Mouse (Mus musculus): ENCODE measurements at regions not wholly inside any gene's neighbourhood (a gene's known extent, or its start where the extent isn't known, plus 50 kb on each side); places are given as distances from the start of the nearest gene placed in this dataset.

GRCm38 (mm10) chr11:33061570-33061969, 85.6 kb downstream of the Fgf18 start:
- no peak for DNase-seq (ENCODE audit: extremely low spot score)

- no peak for DNase-seq (ENCODE audit: extremely low spot score)
Measured at GRCm38 (mm10) chr11:33060352-33060751, 86.8 kb downstream of the Fgf18 start.

- no peak for DNase-seq (ENCODE audit: extremely low spot score)
Measured at GRCm38 (mm10) chr11:33050216-33050615, 97.0 kb downstream of the Fgf18 start.

DNA sequence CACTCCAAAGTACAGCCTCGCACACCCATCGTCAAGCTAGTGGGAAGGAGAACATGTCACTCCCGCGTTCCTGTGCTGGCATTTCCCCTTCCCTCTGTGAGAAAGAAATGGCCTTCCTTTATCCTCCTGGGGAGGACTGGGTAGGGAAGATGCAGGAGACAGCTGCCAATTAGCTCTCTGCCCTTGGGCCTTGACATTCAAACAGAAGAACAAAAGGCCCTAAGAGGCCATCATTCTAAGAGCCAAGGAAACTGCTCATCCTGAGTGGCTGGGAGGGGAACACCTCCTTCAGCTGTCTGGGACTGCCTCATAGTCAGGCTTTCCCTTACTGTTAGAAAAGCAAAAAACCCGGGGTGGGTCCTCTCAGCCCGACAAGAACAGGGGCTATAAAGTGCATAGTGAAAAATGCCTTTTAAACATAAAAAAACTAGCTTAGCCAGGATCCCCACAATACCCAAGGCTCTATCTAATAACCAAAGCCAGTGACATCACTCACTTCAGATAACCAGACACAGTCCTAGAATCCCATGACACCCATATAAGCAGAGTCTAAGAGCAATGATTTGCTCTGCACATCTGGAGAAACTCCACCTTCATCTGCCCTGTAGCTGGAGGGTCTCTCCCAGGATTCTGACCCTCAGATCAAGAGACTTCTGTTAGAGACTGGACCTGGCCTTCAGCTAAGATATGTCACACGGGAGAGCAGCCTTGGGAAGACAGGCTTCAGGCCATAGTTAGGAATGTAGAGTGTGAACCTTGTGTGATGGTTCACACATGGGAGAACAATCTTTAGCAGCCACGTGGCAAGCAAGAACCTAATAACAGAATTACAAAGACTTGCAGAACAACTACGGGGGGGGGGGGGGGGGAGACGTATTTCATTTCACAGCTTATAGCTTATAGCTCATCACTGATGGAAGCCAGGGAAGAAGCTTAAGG, 107.1 kb downstream of the Fgf18 start:
- no peak for DNase-seq (ENCODE audit: extremely low spot score)

- DNase-seq (ENCODE audit: extremely low spot score) = no peak
Measured at GRCm38 (mm10) chr11:33036367-33036766, 110.8 kb downstream of the Fgf18 start.

- DNase-seq (ENCODE audit: extremely low spot score) = peak; percentile 9
Measured at GRCm38 (mm10) chr11:33028920-33029319, 118.3 kb downstream of the Fgf18 start.

GRCm38 (mm10) chr11:33027121-33027520, 120.1 kb downstream of the Fgf18 start:
- no peak for DNase-seq (ENCODE audit: extremely low spot score)

DNA sequence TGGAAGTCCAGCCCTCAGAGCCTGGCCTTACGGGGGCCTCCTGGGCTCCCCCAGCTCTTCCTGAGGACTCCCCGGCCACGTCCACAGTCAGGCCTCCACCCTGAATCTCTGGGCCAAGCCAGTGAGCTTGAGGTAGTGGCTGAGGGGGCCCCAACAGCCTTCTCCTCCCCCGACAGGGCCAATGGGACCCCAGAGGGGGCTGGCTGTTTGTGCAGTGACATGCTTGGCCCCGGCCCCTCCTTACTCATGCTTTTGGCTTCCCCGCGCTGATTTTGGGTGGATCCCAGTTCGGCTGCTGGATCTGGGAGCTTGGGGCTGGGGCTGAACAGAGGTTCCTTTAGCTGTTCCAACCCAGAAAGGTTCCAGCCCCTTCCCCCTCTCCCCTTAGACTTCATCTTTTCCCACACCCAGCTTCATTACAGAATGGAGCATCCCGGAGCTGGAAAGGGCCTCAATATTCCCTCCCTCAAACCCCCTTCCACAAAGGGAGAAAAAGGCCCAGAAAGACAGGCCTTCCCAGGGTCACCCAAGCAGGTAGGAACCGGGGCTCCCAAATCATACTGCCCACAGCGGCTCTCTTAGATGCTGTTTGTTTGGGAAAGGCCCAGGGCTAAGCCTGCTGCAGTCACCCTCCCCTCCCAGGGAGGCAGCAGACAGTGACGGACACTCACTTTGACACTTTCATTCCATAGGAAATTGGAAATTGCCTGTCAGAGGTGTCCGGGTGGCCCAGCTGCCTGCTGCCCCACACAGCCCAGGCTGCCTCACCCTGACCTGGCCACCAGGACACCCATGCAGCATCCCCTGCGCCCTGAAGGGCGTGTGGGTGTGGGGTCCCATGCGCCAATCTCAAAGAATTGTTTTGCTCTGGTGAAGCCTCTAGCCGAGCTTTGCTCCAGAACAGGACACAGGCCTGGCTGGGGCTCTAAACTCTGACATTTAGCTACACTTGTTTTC, 133.7 kb downstream of the Fgf18 start:
- DNase-seq (ENCODE audit: extremely low spot score) = no peak

GRCm38 (mm10) chr11:33012384-33013160, 134.6 kb downstream of the Fgf18 start:
- DNase-seq (ENCODE audit: extremely low spot score) = no peak

DNA sequence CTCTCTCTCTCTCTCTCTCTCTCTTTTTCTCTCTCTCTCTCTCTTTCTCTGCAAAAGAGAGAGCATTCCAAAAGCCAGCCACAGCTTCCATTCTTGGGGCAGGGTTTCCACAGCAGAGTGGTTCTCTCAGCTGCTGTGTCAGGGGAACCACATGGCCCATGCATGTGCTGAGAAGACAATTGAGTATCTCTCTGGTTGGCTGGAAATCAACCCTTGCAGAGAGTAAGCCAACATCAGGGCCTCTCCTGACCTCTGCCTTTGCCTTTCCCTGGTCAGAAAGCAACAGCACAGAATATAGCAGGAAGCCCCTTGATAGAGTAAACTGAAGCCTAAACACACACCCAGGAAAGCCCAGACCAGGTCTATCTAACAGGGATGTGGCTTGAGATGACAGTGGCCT, 138.6 kb downstream of the Fgf18 start:
- no peak for DNase-seq (ENCODE audit: extremely low spot score)

DNA sequence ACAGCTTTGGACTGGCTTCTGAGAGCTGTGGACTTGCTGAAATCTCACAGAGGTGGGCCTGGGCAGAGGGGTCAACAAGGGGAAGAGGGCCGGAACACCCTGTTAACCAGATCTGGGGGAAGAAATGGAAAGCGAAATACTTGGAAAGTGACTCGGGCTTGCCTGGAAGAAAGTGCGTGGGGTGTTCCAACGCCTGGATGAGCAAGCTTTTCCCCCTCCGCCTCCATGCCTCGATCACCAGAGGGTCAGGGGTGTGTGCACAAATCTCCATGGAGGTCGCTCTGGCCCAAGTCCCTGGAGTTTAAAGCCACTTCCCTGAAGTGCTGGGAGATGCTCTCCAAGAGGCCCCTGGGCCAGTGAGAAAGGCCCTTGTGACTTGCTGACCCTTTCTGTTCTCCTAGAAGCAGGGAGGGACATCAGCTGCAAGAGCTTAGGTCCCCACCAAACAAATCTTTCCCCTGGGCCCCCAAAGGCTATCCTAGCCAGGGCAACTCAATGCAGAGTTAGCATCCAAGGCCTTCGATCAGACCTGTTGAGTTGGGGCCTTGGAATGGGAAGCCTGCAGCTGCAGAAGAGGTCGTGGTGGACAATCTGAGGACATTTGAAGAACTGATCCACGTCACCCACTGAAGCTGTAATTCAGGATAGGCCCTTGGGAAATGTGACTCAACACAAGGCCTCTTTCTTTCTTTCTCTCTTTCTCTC, 139.2 kb downstream of the Fgf18 start:
- DNase-seq (ENCODE audit: extremely low spot score) = no peak

- DNase-seq (ENCODE audit: extremely low spot score) = no peak
Measured at GRCm38 (mm10) chr11:33007366-33007765, 139.8 kb downstream of the Fgf18 start.

DNA sequence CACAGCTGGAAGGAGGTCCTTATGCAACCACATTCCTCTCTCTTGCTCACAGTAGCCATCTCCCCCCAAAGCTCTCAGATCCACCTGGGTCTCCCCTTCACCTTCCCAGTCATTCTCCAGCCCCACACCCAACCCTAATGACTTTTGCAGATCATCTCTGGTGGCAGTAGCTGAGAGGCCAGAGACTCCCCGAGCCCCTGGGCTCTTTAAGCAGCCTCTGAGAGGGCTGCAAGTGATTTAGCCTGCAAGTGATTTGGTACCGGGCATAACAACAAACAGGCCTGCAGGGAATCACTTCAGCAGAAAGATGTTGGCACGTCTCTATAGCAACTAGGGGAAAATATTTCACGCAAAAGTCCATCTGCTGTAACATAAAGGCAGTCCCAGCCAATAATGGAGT, 142.0 kb downstream of the Fgf18 start:
- peak; percentile 14 for DNase-seq (ENCODE audit: extremely low spot score)

- DNase-seq (ENCODE audit: extremely low spot score) = no peak
Measured at GRCm38 (mm10) chr11:33004603-33005002, 142.6 kb downstream of the Fgf18 start.

DNA sequence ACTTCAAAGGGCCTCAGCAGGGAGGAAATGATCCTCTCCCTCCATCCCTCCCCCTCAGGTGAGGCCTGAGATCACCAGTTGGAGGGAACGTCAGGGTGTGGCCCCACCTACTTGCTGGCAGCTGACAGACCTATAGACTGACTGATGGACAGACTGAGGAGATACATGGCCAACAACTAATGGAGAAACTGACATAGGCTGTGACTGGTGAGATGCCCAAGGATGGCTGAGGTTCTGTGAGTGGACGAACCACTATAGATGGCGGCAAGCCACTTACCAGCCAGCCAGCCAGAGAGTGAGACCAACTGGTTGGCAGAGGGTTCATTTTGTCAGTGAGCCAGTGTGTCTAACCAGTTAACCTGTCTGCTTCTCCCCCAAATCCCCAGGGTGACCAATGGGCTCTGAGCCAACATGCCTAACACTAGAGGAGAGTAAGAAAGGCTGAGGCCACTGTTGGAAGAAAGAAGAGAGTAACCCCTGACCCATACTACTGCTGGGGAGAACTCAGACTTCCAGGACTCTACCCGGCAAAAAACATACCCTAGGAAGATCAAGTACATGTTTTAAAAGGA, 147.4 kb downstream of the Fgf18 start:
- DNase-seq (ENCODE audit: extremely low spot score) = no peak

GRCm38 (mm10) chr11:32998687-32999605, 148.3 kb downstream of the Fgf18 start:
- no peak for DNase-seq (ENCODE audit: extremely low spot score)

DNA sequence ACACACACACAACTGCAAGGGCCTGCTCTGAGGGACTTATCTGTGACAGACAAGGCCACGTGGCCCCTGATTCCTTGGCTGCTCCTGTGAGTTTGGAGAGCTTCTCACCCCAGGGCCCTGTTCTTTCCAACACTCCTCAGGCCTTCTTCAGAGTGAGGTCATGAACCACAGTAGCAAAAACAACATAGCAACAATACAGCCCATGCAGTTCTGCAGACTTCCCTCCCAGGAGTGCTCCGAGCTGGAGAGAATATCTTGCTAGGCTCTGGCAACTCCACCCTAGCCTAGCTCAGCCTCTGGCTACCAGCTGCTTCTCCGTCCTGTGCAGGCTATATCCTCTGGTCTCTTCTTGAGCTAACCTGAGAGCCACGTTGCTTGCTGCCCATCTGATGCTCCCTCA, 152.8 kb downstream of the Fgf18 start:
- DNase-seq (ENCODE audit: extremely low spot score) = no peak

DNA sequence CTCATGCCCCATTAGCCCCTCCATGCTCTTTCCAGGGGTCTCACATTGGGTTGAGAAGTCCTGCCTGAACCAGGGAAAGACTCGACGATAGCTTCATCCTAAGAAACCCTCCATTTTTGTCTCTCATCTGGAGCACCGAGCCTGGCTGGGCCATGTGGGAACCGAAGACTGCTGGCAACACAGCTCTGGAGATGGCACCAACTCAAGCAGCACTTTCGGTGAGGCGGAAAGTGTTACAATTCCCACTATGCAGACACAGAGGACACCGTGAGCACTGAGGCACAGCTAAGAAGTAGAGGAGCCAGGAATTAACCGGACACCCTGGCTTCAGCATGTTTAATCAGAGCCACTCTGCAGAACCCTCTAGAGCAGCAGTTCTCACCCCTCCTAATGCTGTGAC, 153.8 kb downstream of the Fgf18 start:
- DNase-seq (ENCODE audit: extremely low spot score) = no peak

- no peak for DNase-seq (ENCODE audit: extremely low spot score)
Measured at GRCm38 (mm10) chr11:32991036-32991616, 156.1 kb downstream of the Fgf18 start.
